Mouse (Mus musculus) megakaryocyte-erythroid progenitor cell, adult 5-6 weeks (primary cell): ENCODE results near the gene Wnk4. TPM values are rescaled to one million over a fixed set of nuclear protein-coding genes. Genes with fewer than 3 reads are reported as not detected.
"Not testable (repeated sequence)": the region's sequence is repeated elsewhere in the genome, so short reads cannot be mapped to it uniquely, and the experiment has no call there.

Experiments
- ATAC-seq: replicated peaks from 2 replicates; pipeline ENCODE4 v1.8.0; 2016; ENCODE audit warnings: mild to moderate bottlenecking, inconsistent platforms; ENCODE audit not compliant: severe bottlenecking, poor library complexity, low FRiP score, low TSS enrichment
- total RNA-seq, 2 experiments: library from RNA; stranded (forward) in 1 of 2; stranded (reverse) in 1 of 2; fragments of 200-1000, 215-1000 nt in 1 of 2; fragments of >200 nt in 1 of 2; fragmentation: Nextera tagmentation in 1 of 2; gene quantifications; 2 replicates each; pipeline ENCODE4 v1.2.3; 2014 to 2017

Wnk4 gene
- total RNA-seq, 2 experiments from 2014 or later: 0.05 to 1.4 TPM

DNA sequence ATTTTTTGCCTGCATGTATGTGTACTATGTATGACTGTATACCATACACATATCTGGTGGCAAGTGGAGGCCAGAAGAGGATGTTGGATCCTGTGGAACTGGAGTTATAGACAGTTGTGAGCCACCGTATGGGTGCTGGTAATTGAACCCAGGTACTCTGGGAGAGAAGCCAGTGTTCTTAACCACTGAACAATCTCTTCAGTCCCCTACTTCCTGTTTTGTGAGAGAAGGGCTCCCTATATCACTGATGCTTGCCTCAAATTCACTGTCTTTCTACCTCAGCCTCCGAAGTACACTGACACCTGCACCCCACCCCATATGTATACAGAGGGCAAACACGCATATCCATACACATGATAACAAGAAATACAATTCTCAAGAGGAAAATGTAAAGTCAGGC is 50.7 kb downstream of the Wnk4 start:
- ATAC-seq: no peak

DNA sequence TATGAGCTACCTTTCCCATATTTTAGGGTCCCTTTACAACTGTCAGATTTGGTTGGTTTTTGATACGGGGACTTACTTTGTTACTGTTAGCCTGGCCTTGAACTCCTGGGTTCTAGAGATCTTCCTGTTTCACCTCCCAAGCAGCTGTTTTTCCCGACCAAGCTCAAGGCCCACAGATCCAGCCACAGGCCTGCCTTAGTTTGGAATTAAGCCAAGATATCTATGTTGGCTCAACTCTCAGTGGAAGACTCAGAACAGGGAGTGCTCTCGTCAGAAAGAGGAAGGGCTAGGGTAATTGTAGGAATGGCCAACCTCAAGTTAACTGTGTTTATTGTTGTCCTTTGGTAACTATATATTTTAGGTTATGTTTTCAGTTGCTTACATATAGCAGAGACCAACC is 51.8 kb downstream of the Wnk4 start:
- ATAC-seq: no peak

DNA sequence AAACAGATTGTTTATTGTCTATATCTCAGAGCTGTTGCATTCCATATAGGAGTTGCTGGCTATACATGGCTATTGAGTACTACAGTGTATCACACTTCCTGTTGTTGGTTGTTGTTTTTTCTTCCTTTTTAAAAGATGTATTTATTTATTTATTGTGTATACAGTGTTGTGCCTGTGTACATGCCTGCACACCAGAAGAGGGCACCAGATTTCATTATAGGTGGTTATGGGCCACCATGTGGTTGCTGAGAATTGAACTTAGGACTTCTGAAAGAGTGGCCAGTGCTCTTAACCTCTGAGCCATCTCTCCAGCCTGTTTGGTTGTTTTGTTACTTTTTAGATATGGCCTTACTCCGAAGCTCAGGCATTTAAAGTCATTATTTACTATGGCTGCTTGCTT is 54.2 kb downstream of the Wnk4 start:
- no peak for ATAC-seq

GRCm38 (mm10) chr11:101315082-101315650 is 54.8 kb downstream of the Wnk4 start:
- ATAC-seq: no peak

- ATAC-seq: peak; percentile 90
These were observed 55.5 kb downstream of the Wnk4 start, which contains the start of gene Psme3 for GRCm38 (mm10) chr11:101315665-101316500. Psme3 (plus strand) TSS chr11:101316213.

- ATAC-seq: peak; percentile 32
These were observed 56.1 kb downstream of the Wnk4 start for GRCm38 (mm10) chr11:101316501-101316917.

DNA sequence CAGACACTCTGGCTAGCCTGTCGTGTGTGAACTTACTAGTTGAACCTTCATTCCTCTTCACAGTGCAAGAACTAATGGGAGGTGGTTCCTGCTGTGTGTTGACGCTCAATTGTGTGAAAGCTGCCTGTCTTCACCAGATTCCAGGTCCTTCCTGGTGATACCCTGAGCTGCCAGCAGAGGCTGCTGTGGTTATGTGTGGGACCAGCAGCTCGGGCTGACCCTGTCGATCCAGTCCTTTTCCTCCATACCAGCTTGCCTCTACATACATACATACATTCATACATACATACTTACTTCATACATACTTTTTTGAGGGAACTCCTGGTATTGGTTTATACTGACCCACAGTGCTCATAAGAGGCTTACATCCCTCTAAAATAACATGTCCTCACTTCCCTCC is 63.2 kb downstream of the Wnk4 start:
- peak; percentile 61 for ATAC-seq

DNA sequence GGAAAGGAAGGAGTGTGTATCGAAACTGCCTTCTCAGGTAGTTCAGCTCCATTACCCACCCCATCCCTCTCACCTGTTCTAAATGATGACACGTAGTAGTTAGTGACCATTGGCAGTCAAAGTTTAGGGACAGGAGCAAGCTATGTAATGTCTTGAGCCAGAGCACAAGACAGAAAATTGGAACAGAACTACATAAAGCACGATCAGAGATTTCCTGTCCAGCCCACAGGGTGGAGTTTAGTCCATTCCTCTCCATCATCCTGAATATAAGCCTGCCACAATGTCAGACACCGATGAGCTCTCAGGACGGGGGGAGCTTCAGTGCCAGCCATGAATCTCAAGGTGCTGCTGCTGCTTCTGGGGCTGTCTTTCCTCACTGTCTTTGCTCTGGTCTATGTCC is 64.4 kb downstream of the Wnk4 start, which contains the start of gene Aoc2:
Aoc2 (plus strand) TSS at position 301 of the 400 bp plus-strand sequence.
- no peak for ATAC-seq

- not testable (repeated sequence) for ATAC-seq
These were observed 64.8 kb downstream of the Wnk4 start for GRCm38 (mm10) chr11:101325201-101325600.

GRCm38 (mm10) chr11:101326147-101326546 is 65.8 kb downstream of the Wnk4 start:
- no peak for ATAC-seq

Other genes with a start within 250 kb of the Wnk4 start
- 1.5 and 4.3 TPM in 2 replicates for gene Naglu, start 190.6 kb upstream of the Wnk4 start, total RNA-seq (2014; fragmentation: Nextera tagmentation)
- gene Naglu, start 190.6 kb upstream of the Wnk4 start, total RNA-seq (2017): 3.1 and 4.5 TPM in 2 replicates
- not detected in 2 replicates for gene Hsd17b1, start 182.2 kb upstream of the Wnk4 start, total RNA-seq (2014; fragmentation: Nextera tagmentation)
- not detected in 2 replicates for gene Hsd17b1, start 182.2 kb upstream of the Wnk4 start, total RNA-seq (2017)
- gene Coasy, start 178.0 kb upstream of the Wnk4 start, total RNA-seq (2014; fragmentation: Nextera tagmentation): 27.3 and 30.7 TPM in 2 replicates
- gene Coasy, start 178.0 kb upstream of the Wnk4 start, total RNA-seq (2017): 15.1 and 17.2 TPM in 2 replicates
- gene Mlx, start 173.3 kb upstream of the Wnk4 start, total RNA-seq (2014; fragmentation: Nextera tagmentation): 46.8 and 53.3 TPM in 2 replicates
- gene Mlx, start 173.3 kb upstream of the Wnk4 start, total RNA-seq (2017): 34.5 and 74.8 TPM in 2 replicates
- 26.2 and 65.9 TPM in 2 replicates for gene Psmc3ip, start 165.1 kb upstream of the Wnk4 start, total RNA-seq (2014; fragmentation: Nextera tagmentation)
- 38.0 and 79.3 TPM in 2 replicates for gene Psmc3ip, start 165.1 kb upstream of the Wnk4 start, total RNA-seq (2017)
- 17.0 and 20.6 TPM in 2 replicates for gene Retreg3, start 140.7 kb upstream of the Wnk4 start, total RNA-seq (2014; fragmentation: Nextera tagmentation)
- 29.3 and 36.7 TPM in 2 replicates for gene Retreg3, start 140.7 kb upstream of the Wnk4 start, total RNA-seq (2017)
- gene Tubg1, start 140.6 kb upstream of the Wnk4 start, total RNA-seq (2014; fragmentation: Nextera tagmentation): 51.9 and 55.2 TPM in 2 replicates
- 28.7 and 42.7 TPM in 2 replicates for gene Tubg1, start 140.6 kb upstream of the Wnk4 start, total RNA-seq (2017)
- not detected in 2 replicates for gene Tubg2, start 104.7 kb upstream of the Wnk4 start, total RNA-seq (2014; fragmentation: Nextera tagmentation)
- gene Tubg2, start 104.7 kb upstream of the Wnk4 start, total RNA-seq (2017): not detected in 2 replicates
- gene Cntnap1, start 90.0 kb upstream of the Wnk4 start, total RNA-seq (2014; fragmentation: Nextera tagmentation): not detected in 2 replicates
- gene Cntnap1, start 90.0 kb upstream of the Wnk4 start, total RNA-seq (2017): 0.15 TPM in 1 of 2 replicates, not detected in the other
- not detected in 2 replicates for gene Plekhh3, start 89.2 kb upstream of the Wnk4 start, total RNA-seq (2014; fragmentation: Nextera tagmentation)
- not detected in 2 replicates for gene Plekhh3, start 89.2 kb upstream of the Wnk4 start, total RNA-seq (2017)
- not detected in 2 replicates for gene Ccr10, start 85.1 kb upstream of the Wnk4 start, total RNA-seq (2014; fragmentation: Nextera tagmentation)
- not detected in 2 replicates for gene Ccr10, start 85.1 kb upstream of the Wnk4 start, total RNA-seq (2017)
- gene Ezh1, start 34.1 kb upstream of the Wnk4 start, total RNA-seq (2014; fragmentation: Nextera tagmentation): 18.2 and 20.6 TPM in 2 replicates
- 13.8 and 20.3 TPM in 2 replicates for gene Ezh1, start 34.1 kb upstream of the Wnk4 start, total RNA-seq (2017)
- not detected in 2 replicates for gene Ramp2, start 14.5 kb upstream of the Wnk4 start, total RNA-seq (2014; fragmentation: Nextera tagmentation)
- gene Ramp2, start 14.5 kb upstream of the Wnk4 start, total RNA-seq (2017): not detected in 2 replicates
- gene Vps25, start 6.9 kb upstream of the Wnk4 start, total RNA-seq (2014; fragmentation: Nextera tagmentation): 112 and 137 TPM in 2 replicates
- gene Vps25, start 6.9 kb upstream of the Wnk4 start, total RNA-seq (2017): 44.7 and 71.5 TPM in 2 replicates
- 2.3 and 3.7 TPM in 2 replicates for gene Cntd1, start 18.4 kb downstream of the Wnk4 start, total RNA-seq (2014; fragmentation: Nextera tagmentation)
- gene Cntd1, start 18.4 kb downstream of the Wnk4 start, total RNA-seq (2017): 2.1 and 4.2 TPM in 2 replicates
- 67.5 and 86.7 TPM in 2 replicates for gene Coa3, start 18.5 kb downstream of the Wnk4 start, total RNA-seq (2014; fragmentation: Nextera tagmentation)
- gene Coa3, start 18.5 kb downstream of the Wnk4 start, total RNA-seq (2017): 28.4 and 40.6 TPM in 2 replicates
- 86.7 and 98.7 TPM in 2 replicates for gene Becn1, start 41.7 kb downstream of the Wnk4 start, total RNA-seq (2014; fragmentation: Nextera tagmentation)
- gene Becn1, start 41.7 kb downstream of the Wnk4 start, total RNA-seq (2017): 160 and 162 TPM in 2 replicates
- gene Psme3, start 55.6 kb downstream of the Wnk4 start, total RNA-seq (2014; fragmentation: Nextera tagmentation): 239 and 277 TPM in 2 replicates
- gene Psme3, start 55.6 kb downstream of the Wnk4 start, total RNA-seq (2017): 176 and 226 TPM in 2 replicates
- 7.6 and 11.5 TPM in 2 replicates for gene Aoc2, start 64.5 kb downstream of the Wnk4 start, total RNA-seq (2014; fragmentation: Nextera tagmentation)
- gene Aoc2, start 64.5 kb downstream of the Wnk4 start, total RNA-seq (2017): 1.9 and 2.9 TPM in 2 replicates
- gene Aoc3, start 70.0 kb downstream of the Wnk4 start, total RNA-seq (2014; fragmentation: Nextera tagmentation): not detected in 2 replicates
- gene Aoc3, start 70.0 kb downstream of the Wnk4 start, total RNA-seq (2017): 0.69 TPM in 1 of 2 replicates, not detected in the other
- gene G6pc, start 107.0 kb downstream of the Wnk4 start, total RNA-seq (2014; fragmentation: Nextera tagmentation): not detected in 2 replicates
- gene G6pc, start 107.0 kb downstream of the Wnk4 start, total RNA-seq (2017): not detected in 2 replicates
- 74.9 and 108 TPM in 2 replicates for gene Aarsd1, start 157.0 kb downstream of the Wnk4 start, total RNA-seq (2014; fragmentation: Nextera tagmentation)
- gene Aarsd1, start 157.0 kb downstream of the Wnk4 start, total RNA-seq (2017): 81.8 and 87.7 TPM in 2 replicates
- gene Gm27029, start 164.2 kb downstream of the Wnk4 start, total RNA-seq (2014; fragmentation: Nextera tagmentation): 4.9 and 7.1 TPM in 2 replicates
- gene Gm27029, start 164.2 kb downstream of the Wnk4 start, total RNA-seq (2017): 0.61 TPM in 1 of 2 replicates, not detected in the other
- gene Rundc1, start 164.5 kb downstream of the Wnk4 start, total RNA-seq (2014; fragmentation: Nextera tagmentation): 5.1 and 6.5 TPM in 2 replicates
- gene Rundc1, start 164.5 kb downstream of the Wnk4 start, total RNA-seq (2017): 1.5 and 6.2 TPM in 2 replicates
- not detected in 2 replicates for gene Ptges3l, start 164.8 kb downstream of the Wnk4 start, total RNA-seq (2014; fragmentation: Nextera tagmentation)
- not detected in 2 replicates for gene Ptges3l, start 164.8 kb downstream of the Wnk4 start, total RNA-seq (2017)
- gene Rpl27, start 181.7 kb downstream of the Wnk4 start, total RNA-seq (2014; fragmentation: Nextera tagmentation): 1,243 and 1,644 TPM in 2 replicates
- gene Rpl27, start 181.7 kb downstream of the Wnk4 start, total RNA-seq (2017): 3,990 and 4,375 TPM in 2 replicates
- 35.5 and 44.1 TPM in 2 replicates for gene Ifi35, start 187.8 kb downstream of the Wnk4 start, total RNA-seq (2014; fragmentation: Nextera tagmentation)
- gene Ifi35, start 187.8 kb downstream of the Wnk4 start, total RNA-seq (2017): 31.7 and 33.5 TPM in 2 replicates
- 1.6 and 7.2 TPM in 2 replicates for gene Rnd2, start 204.4 kb downstream of the Wnk4 start, total RNA-seq (2014; fragmentation: Nextera tagmentation)
- gene Rnd2, start 204.4 kb downstream of the Wnk4 start, total RNA-seq (2017): 3.5 and 3.8 TPM in 2 replicates
- gene Vat1, start 205.7 kb downstream of the Wnk4 start, total RNA-seq (2014; fragmentation: Nextera tagmentation): 6.5 and 7.4 TPM in 2 replicates
- gene Vat1, start 205.7 kb downstream of the Wnk4 start, total RNA-seq (2017): 3.3 and 5.4 TPM in 2 replicates